Mouse (Mus musculus): ENCODE data around the gene Gpr34. TPM values are rescaled to one million over a fixed set of nuclear protein-coding genes. Genes with fewer than 3 reads are reported as not detected.

Gpr34 gene
- polyA plus RNA-seq, 1 experiment from 2014 or later, result 2.7 TPM

DNA sequence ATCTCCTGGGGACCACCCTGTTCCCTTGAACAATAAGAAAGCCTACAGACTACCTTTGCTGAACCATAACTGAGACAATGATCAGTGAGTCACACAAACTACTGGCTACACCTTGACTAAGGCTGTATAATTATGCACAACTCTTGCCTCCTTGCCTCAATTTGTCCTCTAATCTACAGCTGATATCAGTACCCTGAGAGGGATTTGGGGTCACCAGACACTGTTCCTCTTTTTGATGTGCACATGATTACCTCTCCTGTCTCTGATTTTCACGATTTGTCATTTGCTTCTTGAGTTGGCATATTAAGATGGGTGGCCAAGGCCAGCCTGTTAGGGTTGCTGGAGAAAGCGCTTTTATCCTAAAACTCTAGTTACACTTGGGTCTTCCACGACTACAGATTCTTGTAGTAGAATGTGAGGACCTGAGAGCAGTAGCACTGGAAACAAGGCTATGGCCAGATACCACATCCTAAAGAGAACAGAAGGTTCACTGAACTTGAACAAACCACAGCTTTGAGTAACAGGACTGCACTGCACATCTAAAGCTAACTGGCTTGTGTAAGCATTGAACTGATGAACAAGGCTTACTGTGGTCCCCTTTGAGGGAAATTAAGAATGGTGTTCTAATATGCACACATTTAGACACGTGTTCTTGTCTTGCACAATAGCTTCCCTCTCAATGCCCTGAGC lies 27.5 kb downstream of the Gpr34 start:
- Histone ChIP-seq H3K4me3 (replicated peaks; ENCODE audit: low read length) (no peak overlapping the region), H3K36me3 (ENCODE audit: control insufficient read depth, insufficient read depth) (no peaks in the 10 kb centered on the region), H3K27ac (ENCODE audit: low read length) (no peak overlapping the region), H3K4me2 (ENCODE audit: low read length) (no peak overlapping the region), H3K4me1 (replicated peaks; ENCODE audit: control insufficient read depth, insufficient read depth, low read length) (no peaks in the 10 kb centered on the region), H3K9ac (replicated peaks; ENCODE audit: low read depth, low read length) (no peak overlapping the region), H3K27me3 (replicated peaks; ENCODE audit: control insufficient read depth, insufficient read depth, low read length) (no peaks in the 10 kb centered on the region), H3K9me3 (ENCODE audit: control insufficient read depth, low read length) (no peaks in the 10 kb centered on the region)
- ATAC-seq, result no peak
- WGBS, result 71% methylated on average over 4 of the region's 4 CpGs

DNA sequence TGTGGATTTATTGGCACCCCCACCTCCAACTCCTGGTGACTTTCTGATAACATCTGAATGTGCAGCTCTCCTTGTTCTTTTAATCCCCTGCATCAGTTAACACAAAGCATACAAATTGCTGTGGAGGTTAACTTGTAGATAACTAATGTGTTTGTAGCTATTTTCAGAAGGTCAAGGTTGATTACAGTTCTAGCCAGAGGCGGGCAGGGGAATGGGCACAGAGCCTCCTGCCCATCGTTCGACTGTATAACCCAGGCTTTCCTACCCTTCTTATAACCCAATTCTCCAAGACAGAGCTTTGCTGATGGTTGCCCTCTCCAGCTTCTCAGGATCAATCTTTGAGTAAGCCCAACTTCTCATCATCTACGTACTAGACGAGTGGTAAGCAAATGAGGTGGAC lies 29.2 kb downstream of the Gpr34 start, which contains the start of gene Gpr82:
Gpr82 (plus strand) TSS at position 301 of the 400 bp plus-strand sequence.
- no peak within 1 kb of the TSS for H3K4me3 ChIP-seq (replicated peaks; ENCODE audit: low read length)
- 98% methylated on average over 5 of the region's 5 CpGs for WGBS

DNA sequence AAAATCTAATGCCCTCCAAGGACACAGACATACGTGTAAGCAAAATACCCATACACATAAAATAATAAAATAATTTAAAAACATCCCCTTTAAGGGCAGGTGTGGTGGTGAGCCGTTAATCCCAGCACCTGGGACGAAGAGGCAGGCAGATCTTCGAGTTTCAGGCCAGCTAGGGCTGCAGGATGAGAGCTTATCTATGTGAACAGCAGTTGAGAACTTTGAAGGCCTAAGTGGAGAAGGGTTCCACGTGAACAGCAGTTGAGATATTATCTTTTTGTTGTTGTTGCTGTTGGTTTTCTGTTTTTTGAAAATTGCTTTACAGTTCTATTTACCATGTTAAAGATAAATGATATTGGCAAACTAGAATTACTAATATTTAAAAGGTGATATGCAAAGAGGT lies 37.0 kb downstream of the Gpr34 start:
- H3K9me3 ChIP-seq (ENCODE audit: control insufficient read depth, low read length), result no peaks in the 10 kb centered on the region
- H3K4me3 ChIP-seq (replicated peaks; ENCODE audit: low read length), result no peak overlapping the region
- no peak for ATAC-seq
- 81% methylated on average over 5 of the region's 5 CpGs for WGBS
- no peak overlapping the region for H3K27ac ChIP-seq (ENCODE audit: low read length)
- no peaks in the 10 kb centered on the region for H3K36me3 ChIP-seq (ENCODE audit: control insufficient read depth, insufficient read depth)
- H3K4me1 ChIP-seq (replicated peaks; ENCODE audit: control insufficient read depth, insufficient read depth, low read length), result no peaks in the 10 kb centered on the region
- H3K9ac ChIP-seq (replicated peaks; ENCODE audit: low read depth, low read length), result no peak overlapping the region
- H3K27me3 ChIP-seq (replicated peaks; ENCODE audit: control insufficient read depth, insufficient read depth, low read length), result no peaks in the 10 kb centered on the region
- no peak overlapping the region for H3K4me2 ChIP-seq (ENCODE audit: low read length)

More for the DNA sequence above, 29.2 kb downstream of the Gpr34 start, which contains the start of gene Gpr82:
- no peaks in the 10 kb centered on the region for H3K4me1 ChIP-seq (replicated peaks; ENCODE audit: control insufficient read depth, insufficient read depth, low read length)
- H3K9me3 ChIP-seq (ENCODE audit: control insufficient read depth, low read length), result no peaks in the 10 kb centered on the region
- no peak within 1 kb of the TSS for H3K4me2 ChIP-seq (ENCODE audit: low read length)
- no peak within 1 kb of the TSS for H3K27ac ChIP-seq (ENCODE audit: low read length)
- no peaks in the 10 kb centered on the region for H3K27me3 ChIP-seq (replicated peaks; ENCODE audit: control insufficient read depth, insufficient read depth, low read length)
- ATAC-seq, result no peak
- no peaks in the 10 kb centered on the region for H3K36me3 ChIP-seq (ENCODE audit: control insufficient read depth, insufficient read depth)
- H3K9ac ChIP-seq (replicated peaks; ENCODE audit: low read depth, low read length), result no peak within 1 kb of the TSS

DNA sequence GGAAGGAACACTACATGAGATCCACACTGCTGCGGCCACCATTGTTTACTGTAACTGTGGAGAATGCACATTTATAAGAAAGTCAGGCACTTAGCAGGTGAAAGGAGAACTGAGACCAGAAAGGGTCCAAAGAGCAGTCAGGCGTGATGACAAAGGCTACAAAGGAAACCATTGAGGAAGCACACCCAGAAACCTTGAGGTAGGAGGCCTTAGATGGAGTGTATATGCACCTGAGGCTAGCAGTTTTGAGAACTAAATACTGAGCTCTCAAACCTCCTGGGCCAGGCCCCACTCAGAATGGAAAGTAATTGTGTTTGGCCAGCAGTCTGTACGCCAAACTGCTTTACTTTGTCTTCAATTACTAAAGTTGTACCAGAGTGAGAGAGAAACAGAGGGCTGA lies 38.5 kb downstream of the Gpr34 start:
- ATAC-seq, result no peak
- Histone ChIP-seq H3K4me2 (ENCODE audit: low read length) (no peak overlapping the region), H3K4me3 (replicated peaks; ENCODE audit: low read length) (no peak overlapping the region), H3K36me3 (ENCODE audit: control insufficient read depth, insufficient read depth) (no peaks in the 10 kb centered on the region), H3K27ac (ENCODE audit: low read length) (no peak overlapping the region), H3K4me1 (replicated peaks; ENCODE audit: control insufficient read depth, insufficient read depth, low read length) (no peaks in the 10 kb centered on the region), H3K27me3 (replicated peaks; ENCODE audit: control insufficient read depth, insufficient read depth, low read length) (no peaks in the 10 kb centered on the region), H3K9ac (replicated peaks; ENCODE audit: low read depth, low read length) (no peak overlapping the region), H3K9me3 (ENCODE audit: control insufficient read depth, low read length) (no peaks in the 10 kb centered on the region)
- WGBS, result 58% methylated on average over 3 of the region's 3 CpGs

DNA sequence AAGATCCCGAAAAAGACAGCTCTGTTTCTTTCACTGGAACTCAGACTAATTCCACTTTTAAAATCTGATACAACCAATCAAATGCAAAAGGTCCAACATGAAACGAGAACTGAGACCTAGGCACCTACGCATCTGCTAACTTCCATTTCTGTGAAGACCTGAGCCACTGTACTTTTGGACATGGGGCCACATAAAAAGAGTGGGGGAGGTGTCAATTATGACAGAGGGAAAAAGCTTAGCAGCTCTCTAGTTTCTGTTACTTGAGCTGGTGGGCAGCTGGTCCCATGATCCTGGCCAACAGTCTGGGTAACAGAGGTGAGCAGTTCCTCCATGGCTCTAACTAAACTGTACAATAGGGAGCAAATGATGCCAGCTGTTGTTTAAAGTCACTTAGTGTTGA lies 41.1 kb downstream of the Gpr34 start:
- no peak for ATAC-seq
- H3K9ac ChIP-seq (replicated peaks; ENCODE audit: low read depth, low read length), result no peak overlapping the region
- WGBS, result 91% methylated on average over 3 of the region's 3 CpGs
- no peaks in the 10 kb centered on the region for H3K4me1 ChIP-seq (replicated peaks; ENCODE audit: control insufficient read depth, insufficient read depth, low read length)
- H3K27ac ChIP-seq (ENCODE audit: low read length), result no peak overlapping the region
- no peaks in the 10 kb centered on the region for H3K27me3 ChIP-seq (replicated peaks; ENCODE audit: control insufficient read depth, insufficient read depth, low read length)
- H3K4me2 ChIP-seq (ENCODE audit: low read length), result no peak overlapping the region
- H3K9me3 ChIP-seq (ENCODE audit: control insufficient read depth, low read length), result no peaks in the 10 kb centered on the region
- no peaks in the 10 kb centered on the region for H3K36me3 ChIP-seq (ENCODE audit: control insufficient read depth, insufficient read depth)
- H3K4me3 ChIP-seq (replicated peaks; ENCODE audit: low read length), result no peak overlapping the region

DNA sequence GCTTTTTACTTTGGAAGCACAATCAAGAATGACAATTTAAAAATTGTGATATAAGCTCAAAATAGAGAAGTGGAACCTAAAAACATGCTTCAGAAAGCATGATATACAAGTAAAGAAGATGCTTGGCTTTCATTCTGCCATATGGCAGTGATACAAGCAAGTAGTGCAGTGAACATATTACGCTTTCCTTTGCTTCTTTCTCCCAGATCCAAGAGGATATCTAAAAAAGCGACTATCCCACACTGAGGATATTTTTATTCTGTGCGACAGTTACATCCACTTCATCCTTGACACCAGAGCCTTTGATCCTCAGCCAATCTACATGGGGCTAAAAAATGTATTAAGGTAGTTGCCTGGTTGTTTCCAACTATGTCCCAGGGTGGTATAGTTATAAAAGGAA lies 49.9 kb downstream of the Gpr34 start:
- Histone ChIP-seq H3K4me1 (replicated peaks; ENCODE audit: control insufficient read depth, insufficient read depth, low read length) (no peaks in the 10 kb centered on the region), H3K27ac (ENCODE audit: low read length) (no peak overlapping the region), H3K27me3 (replicated peaks; ENCODE audit: control insufficient read depth, insufficient read depth, low read length) (no peaks in the 10 kb centered on the region), H3K4me3 (replicated peaks; ENCODE audit: low read length) (no peak overlapping the region), H3K4me2 (ENCODE audit: low read length) (no peak overlapping the region), H3K9ac (replicated peaks; ENCODE audit: low read depth, low read length) (no peak overlapping the region), H3K9me3 (ENCODE audit: control insufficient read depth, low read length) (no peaks in the 10 kb centered on the region), H3K36me3 (ENCODE audit: control insufficient read depth, insufficient read depth) (no peaks in the 10 kb centered on the region)
- 81% methylated on average over 3 of the region's 3 CpGs for WGBS
- ATAC-seq, result no peak

DNA sequence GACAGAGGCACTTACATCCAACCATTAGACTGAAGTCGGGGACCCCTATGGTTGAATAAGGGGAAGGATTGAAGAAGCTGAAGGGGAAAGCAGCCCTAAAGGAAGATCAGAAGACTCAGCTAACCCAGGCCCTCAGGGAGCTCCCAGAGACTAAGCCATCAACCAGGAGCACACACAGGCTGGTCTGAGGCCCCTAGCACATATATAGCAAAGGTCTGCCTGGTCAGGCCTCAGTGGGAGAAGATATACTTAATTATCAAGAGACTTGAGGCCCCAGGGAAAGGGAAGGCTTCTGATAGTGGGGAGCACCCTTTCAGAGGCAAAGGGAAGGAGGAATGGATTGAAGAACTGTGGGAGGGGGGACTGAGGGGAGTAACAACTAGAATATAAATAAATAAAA lies 54.7 kb downstream of the Gpr34 start:
- no peak overlapping the region for H3K4me3 ChIP-seq (replicated peaks; ENCODE audit: low read length)
- 95% methylated on average over 1 of the region's 1 CpGs for WGBS
- no peak overlapping the region for H3K4me2 ChIP-seq (ENCODE audit: low read length)
- ATAC-seq, result no peak
- H3K27me3 ChIP-seq (replicated peaks; ENCODE audit: control insufficient read depth, insufficient read depth, low read length), result no peaks in the 10 kb centered on the region
- H3K36me3 ChIP-seq (ENCODE audit: control insufficient read depth, insufficient read depth), result no peaks in the 10 kb centered on the region
- no peak overlapping the region for H3K9ac ChIP-seq (replicated peaks; ENCODE audit: low read depth, low read length)
- no peak overlapping the region for H3K27ac ChIP-seq (ENCODE audit: low read length)
- H3K9me3 ChIP-seq (ENCODE audit: control insufficient read depth, low read length), result no peaks in the 10 kb centered on the region
- H3K4me1 ChIP-seq (replicated peaks; ENCODE audit: control insufficient read depth, insufficient read depth, low read length), result peaks cover 2% of the 10 kb centered on the region; the same call in 1 of the 2 replicates

DNA sequence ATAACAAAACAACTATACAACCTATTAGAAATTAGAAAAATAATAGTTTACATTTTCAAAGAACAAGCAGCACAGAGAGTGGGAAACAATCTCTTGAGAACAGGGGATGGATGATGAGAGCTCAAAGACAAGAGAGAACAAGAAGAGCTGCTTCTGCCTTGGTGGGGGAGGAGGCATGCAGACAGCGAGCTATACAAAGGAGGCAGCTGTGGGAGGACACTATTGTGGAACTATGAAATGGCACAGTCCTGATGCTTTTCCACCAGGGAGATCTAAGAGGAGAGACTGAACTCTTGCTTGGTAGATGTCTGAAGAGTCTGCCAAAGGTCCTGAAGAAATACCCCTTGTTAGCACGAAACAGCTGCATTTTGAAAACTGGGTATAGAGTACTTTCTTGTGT lies 56.5 kb downstream of the Gpr34 start:
- H3K27me3 ChIP-seq (replicated peaks; ENCODE audit: control insufficient read depth, insufficient read depth, low read length), result no peaks in the 10 kb centered on the region
- 59% methylated on average over 2 of the region's 2 CpGs for WGBS
- H3K27ac ChIP-seq (ENCODE audit: low read length), result no peak overlapping the region
- no peak overlapping the region for H3K9ac ChIP-seq (replicated peaks; ENCODE audit: low read depth, low read length)
- no peak overlapping the region for H3K4me2 ChIP-seq (ENCODE audit: low read length)
- H3K4me1 ChIP-seq (replicated peaks; ENCODE audit: control insufficient read depth, insufficient read depth, low read length), result peaks cover 2% of the 10 kb centered on the region; the same call in 1 of the 2 replicates
- ATAC-seq, result no peak
- H3K36me3 ChIP-seq (ENCODE audit: control insufficient read depth, insufficient read depth), result no peaks in the 10 kb centered on the region
- H3K4me3 ChIP-seq (replicated peaks; ENCODE audit: low read length), result no peak overlapping the region
- no peaks in the 10 kb centered on the region for H3K9me3 ChIP-seq (ENCODE audit: control insufficient read depth, low read length)
